In genomic region chr16:92903892-92904473, GRCm38 (mm10) we compare ENCODE assay signal across 11 mouse cellular contexts.
DNase-seq lines count a peak whose midpoint lies in the region; TF ChIP-seq lines count a peak whose summit lies in the region.
"Had no signal": no experiment of that assay in that cellular context is flagged by ENCODE, and none has a peak within 500 bp of the region (broad histone marks: within the 10 kb centered on the region; RNA-seq: fewer than 3 reads in every experiment).

No protein-coding gene starts in this region.

- no peak for TF ChIP-seq POLR2A in heart, adult 2 months (IDR thresholded peaks at IDR 0.05; ENCODE audit: insufficient read depth, low read depth, low read length)

- intact Hi-C loops in heart, adult 2 months (cut with DNase I) = no loop called here

- H3K79me2 ChIP-seq in heart, adult 2 months (replicated peaks; ENCODE audit: control insufficient read depth, insufficient read depth, low read length) = no peaks in the 10 kb centered on the region

- H3K4me1 ChIP-seq in heart, adult 2 months (ENCODE audit: control insufficient read depth, insufficient read depth, low read length) = no peaks in the 10 kb centered on the region
- H3K4me1 ChIP-seq: liver, embryonic 15.5 days had no signal

- TF ChIP-seq CTCF in heart, adult 2 months (IDR thresholded peaks at IDR 0.05) = no peak

- no peaks in the 10 kb centered on the region for H3K27me3 ChIP-seq in heart, adult 2 months (ENCODE audit: control insufficient read depth, insufficient read depth, low read length)

- 70% methylated on average over 9 of the region's 9 CpGs for WGBS in heart, adult 2 months

- H3K27ac ChIP-seq in heart, adult 2 months = no peak overlapping the region
- H3K27ac ChIP-seq: liver, embryonic 15.5 days had no signal

- H3K36me3 ChIP-seq in heart, adult 2 months (ENCODE audit: control insufficient read depth, insufficient read depth, low read length) = no peaks in the 10 kb centered on the region
- H3K36me3 ChIP-seq: liver, embryonic 15.5 days had no signal

- H3K9ac ChIP-seq in heart, adult 2 months (ENCODE audit: low read depth, low read length) = no peak overlapping the region
- H3K9ac ChIP-seq: liver, embryonic 15.5 days had no signal

- DNase-seq in CD4-positive helper T cell, adult 2 months (ENCODE audit: low read depth, low spot score) = peak; percentile 23
- DNase-seq in R1 (ENCODE audit: low read depth, low spot score) = peak; percentile 35
- peak; percentile 11 for DNase-seq in kidney, adult 9 months
- peak; percentile 41 for DNase-seq in lung, postnatal 36 days
- no peak for DNase-seq in heart, adult 2 months
- DNase-seq in gastrocnemius, adult 18-20 months (ENCODE audit: low spot score) = no peak
- DNase-seq in gastrocnemius, postnatal 10 days = no peak
- no peak for DNase-seq in testis, postnatal 10 days (ENCODE audit: low spot score)
- DNase-seq: cerebellum, adult 2 months; heart, postnatal 36 days had no signal

- no peak for TF ChIP-seq EP300 in heart, adult 2 months (IDR thresholded peaks at IDR 0.05; ENCODE audit: insufficient read depth, low read depth, low read length)

- H3K4me3 ChIP-seq in heart, adult 2 months = no peak overlapping the region
- H3K4me3 ChIP-seq: liver, embryonic 15.5 days had no signal

Comparison
In these comparisons a context has a peak if more than half of its experiments do, and no peak if none do; other contexts are left out.
1. DNase-seq: peak in CD4-positive helper T cell, adult 2 months (single experiment), R1 (single experiment), kidney, adult 9 months (single experiment) and lung, postnatal 36 days (single experiment); none in heart, adult 2 months (0 of 2), gastrocnemius, adult 18-20 months (single experiment), gastrocnemius, postnatal 10 days (single experiment) and testis, postnatal 10 days (single experiment).